Mouse (Mus musculus) lung, adult 2 months (tissue): Measurements from ENCODE around the gene Rps2. TPM values are rescaled to one million over a fixed set of nuclear protein-coding genes. Genes with fewer than 3 reads are reported as not detected.
"Not testable (repeated sequence)": the region's sequence is repeated elsewhere in the genome, so short reads cannot be mapped to it uniquely, and the experiment has no call there.

Experiments
- DNase-seq: peaks from one replicate; pipeline ENCODE4 v3.0.0; 2022
- H3K4me1 ChIP-seq: fragments of 200-500 bp; 2 replicates; pipeline ENCODE4 v1.6.1; 2011; ENCODE audit warnings: low read length; ENCODE audit not compliant: control insufficient read depth, insufficient read depth
- H3K4me3 ChIP-seq: fragments of 200-500 bp; replicated peaks from 2 replicates; pipeline ENCODE3; 2011; ENCODE audit warnings: low read depth, mild to moderate bottlenecking, control low read depth, low read length; ENCODE audit errors: extremely low read depth
- CTCF ChIP-seq: fragments of 200-500 bp; IDR thresholded peaks from 2 replicates; pipeline ENCODE4 v1.5.1; 2011; ENCODE audit warnings: mild to moderate bottlenecking, low read length, control low read depth; ENCODE audit not compliant: insufficient read depth
- POLR2A ChIP-seq: fragments of 200-500 bp; IDR thresholded peaks from 2 replicates; pipeline ENCODE4 v1.6.1; 2011; ENCODE audit warnings: low read depth, mild to moderate bottlenecking, control low read depth, low read length, borderline replicate concordance; ENCODE audit errors: extremely low read depth
- WGBS: fragments of 180-500 bp; shearing (Covaris S2); methylation state at CpG from one replicate; pipeline ENCODE4 v1.1.7; 2018; 5-methylcytosine and 5-hydroxymethylcytosine counted together
- polyA plus RNA-seq: library from polyadenylated mRNA; depleted of rRNA; stranded (reverse); fragments of >200 nt; gene quantifications from 2 replicates; pipeline ENCODE4 v1.2.3, GENCODE M21; 2012

The Rps2 gene
- polyA plus RNA-seq, 1 experiment = 2,135 TPM

- TF ChIP-seq CTCF = no peak
- peak; percentile 95 for TF ChIP-seq POLR2A
- Histone ChIP-seq H3K4me1 (peaks cover 10% of the 10 kb centered on the region; the same call in 1 of the 2 replicates), H3K4me3 (peak overlapping the region; percentile 77)
- under 1% methylated on average over 61 of the region's 61 CpGs for WGBS
- DNase-seq = peak; percentile 96
These were observed 1.7 kb downstream of the Rps2 start for GRCm38 (mm10) chr17:24719494-24720222.

GRCm38 (mm10) chr17:24720616-24721015 is 2.7 kb downstream of the Rps2 start:
- peak overlapping the region; percentile 27 for H3K4me3 ChIP-seq
- not testable (repeated sequence) for DNase-seq, H3K4me1 ChIP-seq
- WGBS = 3% methylated on average over 11 of the region's 11 CpGs

GRCm38 (mm10) chr17:24721383-24721955 is 3.6 kb downstream of the Rps2 start:
- not testable (repeated sequence) for DNase-seq, H3K4me1 ChIP-seq, H3K4me3 ChIP-seq
- WGBS = 39% methylated on average over 7 of the region's 7 CpGs

GRCm38 (mm10) chr17:24722220-24722924 is 4.5 kb downstream of the Rps2 start:
- no peak for DNase-seq
- H3K4me1 ChIP-seq = peaks cover 10% of the 10 kb centered on the region; the same call in 1 of the 2 replicates
- H3K4me3 ChIP-seq = no peak overlapping the region
- 33% methylated on average over 13 of the region's 13 CpGs for WGBS
- TF ChIP-seq POLR2A (no peak), CTCF (no peak)

GRCm38 (mm10) chr17:24723122-24723880 is 5.4 kb downstream of the Rps2 start:
- WGBS = 1% methylated on average over 12 of the region's 12 CpGs
- H3K4me3 ChIP-seq = peak overlapping the region; percentile 99
- H3K4me1 ChIP-seq = peaks cover 10% of the 10 kb centered on the region; the same call in 1 of the 2 replicates
- no peak for DNase-seq
- no peak for TF ChIP-seq CTCF
- no peak for TF ChIP-seq POLR2A

GRCm38 (mm10) chr17:24723881-24724180 is 5.9 kb downstream of the Rps2 start:
- Histone ChIP-seq H3K4me3 (peak overlapping the region; percentile 99), H3K4me1 (peaks cover 10% of the 10 kb centered on the region; the same call in 1 of the 2 replicates)
- no peak for DNase-seq
- WGBS = 1% methylated on average over 15 of the region's 15 CpGs
- TF ChIP-seq CTCF (no peak), POLR2A (no peak)

GRCm38 (mm10) chr17:24724184-24724583 is 6.3 kb downstream of the Rps2 start, which contains the start of gene Ndufb10:
Gene Ndufb10, minus strand, starts transcription at chr17:24724478.
- peaks cover 10% of the 10 kb centered on the region; the same call in 1 of the 2 replicates for H3K4me1 ChIP-seq
- peak; percentile 88 for TF ChIP-seq CTCF
- TF ChIP-seq POLR2A = peak; percentile 94; the same call in 1 of the 2 replicates
- WGBS = under 1% methylated on average over 30 of the region's 30 CpGs
- DNase-seq = peak; percentile 95
- peak within 1 kb of the TSS; percentile 99 for H3K4me3 ChIP-seq

GRCm38 (mm10) chr17:24725637-24726390 is 7.9 kb downstream of the Rps2 start:
- H3K4me1 ChIP-seq = peaks cover 6% of the 10 kb centered on the region; the same call in 1 of the 2 replicates
- WGBS = 61% methylated on average over 3 of the region's 3 CpGs
- H3K4me3 ChIP-seq = no peak overlapping the region
- no peak for DNase-seq
- TF ChIP-seq POLR2A = no peak
- TF ChIP-seq CTCF = no peak

- WGBS = 67% methylated on average over 2 of the region's 2 CpGs
- DNase-seq = no peak
These were observed 9.7 kb downstream of the Rps2 start, which contains the start of gene Rpl3l for GRCm38 (mm10) chr17:24727618-24728017. Gene Rpl3l, plus strand, starts transcription at chr17:24727820.

More at GRCm38 (mm10) chr17:24727618-24728017, 9.7 kb downstream of the Rps2 start, which contains the start of gene Rpl3l:
- Histone ChIP-seq H3K4me3 (no peak within 1 kb of the TSS), H3K4me1 (peaks cover 4% of the 10 kb centered on the region; the same call in 1 of the 2 replicates)
- TF ChIP-seq CTCF (no peak), POLR2A (no peak)
